Mouse (Mus musculus) heart, adult 9 months (tissue): ENCODE measurements at regions not wholly inside any gene's neighbourhood (a gene's known extent, or its start where the extent isn't known, plus 50 kb on each side); places are given as distances from the start of the nearest gene placed in this dataset.
A peak's percentile ranks its signal among the peaks of the same experiment; 100 is the strongest.
"Not testable (repeated sequence)": the region's sequence is repeated elsewhere in the genome, so short reads cannot be mapped to it uniquely, and the experiment has no call there.

Experiments
- DNase-seq, 2 experiments: peaks; one replicate each; pipeline ENCODE4 v3.0.0; 2022; ENCODE audit warnings: low spot score in 2 of 2

- DNase-seq, result not testable (repeated sequence)
These were observed 169.3 kb downstream of the Qk start for GRCm38 (mm10) chr17:10150403-10150689.

- DNase-seq, result no peak
These were observed 169.8 kb downstream of the Qk start for GRCm38 (mm10) chr17:10149682-10150402.

- DNase-seq, result no peak
These were observed 172.5 kb downstream of the Qk start for GRCm38 (mm10) chr17:10147106-10147505.

DNA sequence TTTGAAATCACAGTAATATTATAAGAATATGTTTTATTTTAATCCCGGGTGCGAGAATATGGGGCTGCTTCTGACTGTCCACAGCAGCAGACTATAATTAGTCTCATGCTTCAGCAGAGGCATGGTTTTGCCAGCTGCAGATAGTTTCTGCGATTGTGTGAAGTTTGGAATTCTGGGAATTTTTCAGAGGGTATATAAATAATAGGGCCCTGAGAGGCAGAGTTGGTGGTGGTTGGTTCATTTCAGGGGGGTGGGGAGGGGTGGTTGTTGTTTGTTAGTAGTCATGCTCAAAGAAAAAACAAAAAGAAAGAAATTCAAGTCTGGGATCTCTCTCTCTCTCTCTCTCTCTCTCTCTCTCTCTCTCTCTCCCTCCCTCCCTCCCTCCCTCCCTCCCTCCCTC is 173.1 kb downstream of the Qk start:
- DNase-seq, result no peak

DNA sequence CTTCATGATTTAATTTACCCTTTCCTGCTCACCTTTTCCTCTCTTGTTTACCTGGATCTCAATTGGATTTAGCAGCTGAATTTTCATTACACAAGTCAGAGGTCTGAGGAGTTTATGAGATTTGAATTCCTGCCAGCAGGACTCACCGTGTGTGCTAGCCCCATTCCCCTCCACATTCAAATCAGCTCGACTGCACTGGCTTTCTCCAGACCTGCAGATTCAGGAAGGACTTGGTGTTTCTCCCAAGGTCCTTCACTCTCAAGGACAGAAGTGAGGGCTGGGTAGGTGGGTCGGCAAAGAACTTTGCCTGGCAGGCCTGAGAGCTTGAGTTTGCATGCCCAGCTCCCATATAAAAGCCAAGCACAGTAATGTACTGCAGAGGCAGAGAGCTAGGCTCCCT is 180.8 kb downstream of the Qk start:
- DNase-seq, result no peak

DNA sequence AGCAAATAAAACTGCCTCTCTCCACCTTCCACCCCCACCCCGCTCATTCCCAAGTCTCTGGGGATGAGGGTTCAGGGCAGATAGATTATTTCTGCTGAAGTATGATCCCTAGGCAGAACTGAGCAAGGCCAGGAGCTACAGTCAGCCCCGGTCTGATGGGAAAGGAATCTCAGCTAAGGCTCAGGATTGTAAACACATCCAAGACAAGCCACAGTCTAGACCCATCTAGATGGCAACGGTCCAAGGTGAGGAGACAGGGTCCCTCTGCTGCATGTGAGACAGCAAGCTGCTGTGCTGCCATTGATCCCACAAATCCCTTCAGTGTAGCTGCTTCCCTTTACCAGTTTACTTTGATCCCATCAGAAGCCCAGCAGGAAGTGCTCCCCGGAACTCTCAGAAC is 181.3 kb downstream of the Qk start:
- no peak for DNase-seq

DNA sequence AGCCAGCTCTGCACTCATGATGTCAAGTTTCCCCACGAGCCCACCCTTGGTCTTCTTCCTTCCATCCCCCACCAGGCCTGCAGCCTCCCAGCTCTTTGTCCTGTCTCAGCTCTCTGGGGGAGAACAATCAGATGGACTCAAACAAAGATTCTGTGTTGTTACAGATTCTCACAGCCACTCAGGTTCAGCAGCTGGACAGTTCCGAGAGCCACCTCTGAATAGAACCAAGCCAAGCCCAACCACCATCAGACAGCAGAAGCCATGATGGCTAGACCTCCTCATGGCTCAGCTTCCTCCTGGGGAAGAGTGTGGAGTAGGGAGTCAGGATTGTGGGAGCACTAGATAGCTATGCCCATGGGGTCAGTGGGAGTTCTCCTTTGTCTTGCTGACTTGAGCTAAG is 184.5 kb downstream of the Qk start:
- DNase-seq, result no peak

- no peak for DNase-seq
These were observed 191.1 kb downstream of the Qk start for GRCm38 (mm10) chr17:10128591-10128990.

DNA sequence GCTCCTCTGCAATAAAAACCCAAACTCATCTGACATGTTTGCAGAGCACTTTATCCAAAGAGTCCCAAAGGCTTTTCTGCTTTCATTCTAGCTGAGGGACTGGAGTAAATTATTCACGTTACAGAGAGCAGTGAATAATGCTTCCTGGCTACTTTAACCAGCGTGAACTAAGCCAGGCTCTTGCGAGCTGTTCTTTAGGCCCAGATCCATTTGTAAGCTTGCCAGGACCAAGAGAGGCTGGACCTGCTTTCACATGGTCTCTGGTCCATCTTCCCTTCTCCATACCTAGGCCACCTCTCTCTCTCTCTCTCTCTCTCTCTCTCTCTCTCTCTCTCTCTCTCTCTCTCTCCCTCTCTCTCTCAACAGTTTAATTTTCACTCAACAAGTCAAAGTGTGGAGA is 197.2 kb downstream of the Qk start:
- no peak for DNase-seq

DNA sequence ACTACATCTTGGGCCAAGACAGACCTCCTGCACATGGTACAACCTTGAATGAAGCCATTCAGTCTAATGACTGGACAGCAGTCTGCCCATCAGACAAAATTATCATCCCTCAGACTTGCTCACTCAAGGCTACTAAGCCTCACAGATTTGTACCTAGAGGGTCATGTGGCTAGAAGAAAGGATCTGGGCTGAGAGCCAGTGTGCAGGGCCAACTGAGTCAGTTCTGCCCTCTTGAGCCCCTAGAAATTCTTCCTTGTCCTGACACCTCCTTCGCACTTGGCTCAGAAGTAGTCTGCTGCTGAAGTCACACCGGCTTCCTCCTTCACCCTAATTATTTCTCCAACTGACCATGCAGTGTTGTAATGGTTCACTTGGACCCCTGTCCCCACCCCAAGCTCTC is 207.5 kb downstream of the Qk start:
- DNase-seq, result no peak

- no peak for DNase-seq
These were observed 209.3 kb downstream of the Qk start for GRCm38 (mm10) chr17:10110375-10110675.

DNA sequence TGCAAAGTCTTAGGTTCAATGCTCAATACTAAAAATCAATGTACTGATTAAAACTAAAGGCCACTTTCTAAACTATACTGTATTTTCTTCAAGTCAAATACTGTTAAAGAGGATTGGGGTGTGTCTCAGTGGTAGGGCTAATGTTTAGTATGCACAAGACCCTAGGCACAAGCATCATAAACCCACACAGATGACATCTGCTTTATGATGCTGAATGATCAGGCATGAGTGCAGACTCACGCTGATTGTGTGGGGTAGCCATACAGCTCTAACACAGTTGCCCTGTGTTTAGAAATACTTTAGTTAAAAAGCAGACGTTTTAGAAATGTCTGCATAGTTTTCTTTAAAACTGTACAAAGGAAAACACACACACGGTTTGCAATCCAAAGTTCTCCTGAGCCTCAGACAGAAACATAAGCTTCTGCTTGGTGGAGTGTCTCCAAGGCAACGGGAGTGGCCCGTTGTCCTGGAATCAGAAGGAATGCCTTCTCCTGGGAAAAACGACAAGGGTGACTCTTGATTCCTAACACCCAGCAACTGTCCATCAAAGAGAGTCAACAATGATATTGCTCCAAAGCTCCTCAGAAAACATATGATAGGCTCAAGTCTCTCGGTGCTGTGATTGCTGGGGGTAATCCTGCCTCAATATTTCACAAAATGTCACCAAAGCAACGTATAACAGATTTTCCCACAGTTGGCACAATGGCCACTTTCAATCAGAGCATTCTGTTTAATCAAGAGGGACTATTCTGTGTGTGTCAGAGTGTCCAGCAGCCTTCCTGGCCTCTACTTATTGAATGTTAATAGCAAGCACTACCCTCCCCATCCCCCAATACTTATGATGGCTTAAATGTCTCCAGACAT is 209.9 kb downstream of the Qk start:
- DNase-seq, result no peak

- DNase-seq, result no peak
These were observed 214.4 kb downstream of the Qk start for GRCm38 (mm10) chr17:10105299-10105698.

- no peak for DNase-seq
These were observed 221.5 kb downstream of the Qk start for GRCm38 (mm10) chr17:10098199-10098598.

DNA sequence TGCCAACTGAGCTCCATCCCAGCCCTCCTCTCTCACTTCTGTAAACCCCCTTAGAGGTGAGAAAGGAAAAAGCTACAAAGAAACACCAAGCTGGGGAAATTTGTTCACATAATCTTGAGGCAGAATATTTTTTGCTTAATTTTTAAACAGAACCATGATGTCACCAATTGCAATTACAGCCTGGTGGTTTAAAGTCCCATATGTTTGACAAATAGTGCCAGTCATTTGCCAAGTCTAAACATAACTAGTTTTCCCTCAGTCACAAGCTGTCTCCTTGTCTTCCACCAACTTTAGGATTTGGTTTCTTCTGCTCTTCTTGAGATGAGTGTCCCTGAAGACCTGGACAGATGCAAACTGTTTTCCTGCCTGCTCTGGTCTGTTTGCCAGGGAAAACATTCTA is 222.0 kb downstream of the Qk start:
- DNase-seq, result no peak

DNA sequence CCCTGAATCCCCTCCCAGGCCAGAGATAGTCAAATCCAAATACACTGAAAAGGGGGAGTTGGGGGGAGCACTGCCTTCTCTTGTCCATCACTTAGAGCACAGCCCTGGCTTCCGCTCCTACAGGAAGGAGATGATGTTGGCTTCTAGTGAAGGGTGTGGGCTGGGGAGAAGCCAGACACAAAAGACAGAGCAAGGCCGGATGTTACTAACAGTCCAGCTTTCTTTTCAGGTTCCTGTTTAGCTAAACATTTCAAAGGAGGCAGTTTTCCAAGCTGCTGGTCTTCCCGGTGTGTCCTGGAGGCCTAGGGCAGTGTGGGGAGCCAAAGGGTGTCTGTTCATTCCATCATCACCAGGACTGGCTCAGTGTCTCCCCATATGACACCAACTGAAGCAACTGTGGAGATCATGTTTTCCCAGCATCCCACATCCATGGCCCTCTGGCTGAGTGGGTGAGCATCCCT is 223.8 kb downstream of the Qk start:
- DNase-seq, result peak; percentile 75 to 90

DNA sequence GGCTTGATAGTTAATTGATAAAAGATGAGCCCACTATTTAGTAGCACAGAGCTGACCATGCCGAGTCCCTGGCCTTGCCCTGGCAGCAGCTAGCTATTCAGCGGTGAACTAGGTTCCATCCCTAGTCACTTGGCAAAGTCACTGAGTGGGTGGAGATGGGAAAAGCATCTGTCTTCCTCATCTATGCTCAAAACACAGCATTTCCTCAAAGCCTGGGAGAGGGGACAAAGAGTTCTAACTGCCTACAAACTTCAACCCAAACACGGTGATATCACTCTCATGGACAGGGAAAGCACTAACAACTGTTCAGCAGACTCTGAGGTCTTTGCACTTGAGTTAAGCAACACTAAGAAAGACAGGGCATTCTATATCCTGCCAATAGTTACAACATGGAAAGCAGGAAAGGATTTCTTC is 225.5 kb downstream of the Qk start:
- peak; percentile 91 to 97 for DNase-seq

DNA sequence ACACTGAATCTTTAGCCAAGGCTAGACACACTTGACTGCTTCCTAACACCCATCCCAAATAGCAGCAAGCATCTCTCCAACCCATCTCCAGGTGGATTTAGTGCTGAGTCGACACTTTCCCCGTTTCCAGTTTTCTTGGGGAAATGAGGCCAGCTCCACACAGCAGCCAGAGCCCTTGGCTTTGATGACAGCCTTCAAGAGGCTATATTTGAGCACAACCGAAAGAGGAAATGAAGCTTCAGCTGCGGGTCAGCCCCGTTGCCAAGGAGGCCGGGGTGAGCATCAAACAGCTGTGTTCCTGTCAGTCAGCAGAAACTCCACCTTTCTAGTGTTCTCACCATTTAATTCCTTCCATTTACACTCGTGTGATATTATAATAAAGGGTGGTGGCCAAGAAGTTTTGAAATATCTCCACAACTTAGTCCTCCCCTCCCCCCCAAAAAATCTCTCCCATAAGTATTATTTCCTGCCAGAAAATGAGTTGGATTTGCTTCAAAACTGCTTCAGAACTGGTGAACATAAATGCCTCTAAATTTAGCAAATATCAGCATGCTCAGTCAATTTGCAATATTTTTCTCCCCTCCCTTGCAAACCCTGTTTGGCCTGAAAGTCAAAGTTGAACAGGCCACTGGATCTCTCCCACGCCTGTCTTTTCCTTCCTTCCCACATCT is 226.1 kb downstream of the Qk start:
- peak; percentile 87 to 92 for DNase-seq

GRCm38 (mm10) chr17:10087192-10087886 is 232.3 kb downstream of the Qk start:
- no peak for DNase-seq

GRCm38 (mm10) chr17:10086558-10086957 is 233.1 kb downstream of the Qk start:
- no peak for DNase-seq

GRCm38 (mm10) chr17:10086132-10086531 is 233.5 kb downstream of the Qk start:
- DNase-seq, result peak; percentile 30 to 41

DNA sequence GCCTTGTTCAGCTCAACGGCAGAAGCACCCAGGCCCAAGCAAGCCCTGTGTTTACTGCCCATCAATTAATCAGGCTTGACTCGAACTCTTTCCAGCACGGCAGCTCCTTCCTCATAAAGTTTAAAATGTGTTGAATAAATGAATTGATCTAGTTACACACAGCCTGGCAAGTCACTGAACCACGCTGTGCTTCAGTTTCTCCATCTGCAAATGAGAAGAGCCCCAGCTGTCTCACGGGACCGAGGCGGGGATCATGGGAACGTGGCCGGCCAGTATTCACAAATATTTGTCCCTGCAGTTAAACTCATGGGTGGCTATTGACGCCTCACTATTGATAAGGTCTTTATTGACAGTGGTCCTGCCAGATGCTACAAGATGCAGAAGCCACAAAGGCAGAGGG is 237.9 kb downstream of the Qk start:
- DNase-seq, result no peak
